Mouse (Mus musculus) monocyte, adult 5-6 weeks (primary cell): ENCODE data around the gene Mfsd2a. TPM values are rescaled to one million over a fixed set of nuclear protein-coding genes. Genes with fewer than 3 reads are reported as not detected.
"Not testable (repeated sequence)": the region's sequence is repeated elsewhere in the genome, so short reads cannot be mapped to it uniquely, and the experiment has no call there.

Experiments used
- ATAC-seq: fragments of 153-309, 156-312 bp; replicated peaks from 2 replicates; pipeline ENCODE4 v1.8.0; 2017; ENCODE audit warnings: mild to moderate bottlenecking; ENCODE audit not compliant: low TSS enrichment, insufficient number of reproducible peaks, severe bottlenecking, poor library complexity, low FRiP score
- total RNA-seq: library from RNA; stranded (forward); fragments of 200-1000, 200-491, 200-594 nt; gene quantifications from 3 replicates; pipeline ENCODE4 v1.2.3, GENCODE M21; 2017

Gene Mfsd2a
- not detected in 3 replicates for total RNA-seq

- 0 out of 2 replicates have a peak, but pooled peaks have one; percentile 20 for ATAC-seq
Measured at GRCm38 (mm10) chr4:122961100-122961567, at the start of gene Mfsd2a. Mfsd2a (minus strand) TSS chr4:122961188.

- no peak for ATAC-seq
Measured at GRCm38 (mm10) chr4:123005054-123005966, 44.3 kb upstream of the Mfsd2a start.

GRCm38 (mm10) chr4:123000617-123001342 is 39.8 kb upstream of the Mfsd2a start:
- ATAC-seq, result no peak

- no peak for ATAC-seq
Measured at GRCm38 (mm10) chr4:123000130-123000529, 39.1 kb upstream of the Mfsd2a start.

GRCm38 (mm10) chr4:122999263-122999691 is 38.3 kb upstream of the Mfsd2a start:
- ATAC-seq, result no peak

- no peak for ATAC-seq
Measured at GRCm38 (mm10) chr4:122998537-122999262, 37.7 kb upstream of the Mfsd2a start.

GRCm38 (mm10) chr4:122996618-122997381 is 35.8 kb upstream of the Mfsd2a start:
- no peak for ATAC-seq

GRCm38 (mm10) chr4:122996221-122996617 is 35.2 kb upstream of the Mfsd2a start:
- ATAC-seq, result no peak

- ATAC-seq, result peak; percentile 60
Measured at GRCm38 (mm10) chr4:122995404-122996220, 34.6 kb upstream of the Mfsd2a start, which contains the start of gene Mycl. Mycl (plus strand) TSS chr4:122995652.

- no peak for ATAC-seq
Measured at GRCm38 (mm10) chr4:122992276-122992675, 31.3 kb upstream of the Mfsd2a start.

GRCm38 (mm10) chr4:122991177-122991576 is 30.2 kb upstream of the Mfsd2a start:
- ATAC-seq, result peak; percentile 48

GRCm38 (mm10) chr4:122988004-122988403 is 27.0 kb upstream of the Mfsd2a start:
- not testable (repeated sequence) for ATAC-seq

GRCm38 (mm10) chr4:122987421-122987820 is 26.4 kb upstream of the Mfsd2a start:
- no peak for ATAC-seq

- ATAC-seq, result peak; percentile 87
Measured at GRCm38 (mm10) chr4:122985110-122985509, 24.1 kb upstream of the Mfsd2a start.

GRCm38 (mm10) chr4:122983486-122984261 is 22.7 kb upstream of the Mfsd2a start:
- ATAC-seq, result no peak

GRCm38 (mm10) chr4:122982537-122982936 is 21.5 kb upstream of the Mfsd2a start:
- ATAC-seq, result no peak

- no peak for ATAC-seq
Measured at GRCm38 (mm10) chr4:122981930-122982329, 20.9 kb upstream of the Mfsd2a start.
